Mouse (Mus musculus) heart, adult 2 months (tissue): ENCODE results near the gene Lrrc4. TPM values are rescaled to one million over a fixed set of nuclear protein-coding genes. Genes with fewer than 3 reads are reported as not detected.
A peak's percentile ranks its signal among the peaks of the same experiment; 100 is the strongest.

Source experiments
- DNase-seq, 2 experiments: peaks; one replicate each; pipeline ENCODE4 v3.0.0; 2021
- H3K27ac ChIP-seq: fragments of 200-600 bp; 2 replicates; pipeline ENCODE4 v1.8.1; 2022
- H3K27me3 ChIP-seq: fragments of 200-500 bp; 2 replicates; pipeline ENCODE4 v1.6.1; 2012; ENCODE audit warnings: mild to moderate bottlenecking, low read length, inconsistent platforms, mixed read lengths; ENCODE audit not compliant: control insufficient read depth, insufficient read depth
- H3K36me3 ChIP-seq: fragments of 200-500 bp; 2 replicates; pipeline ENCODE4 v1.6.1; 2012; ENCODE audit warnings: low read length, inconsistent platforms; ENCODE audit not compliant: control insufficient read depth, insufficient read depth
- H3K4me1 ChIP-seq: fragments of 200-500 bp; 2 replicates; pipeline ENCODE4 v1.6.1; 2011; ENCODE audit warnings: low read length; ENCODE audit not compliant: control insufficient read depth, insufficient read depth
- H3K4me3 ChIP-seq: fragments of 200-600 bp; 2 replicates; pipeline ENCODE4 v1.8.1; 2022
- H3K79me2 ChIP-seq: fragments of 200-500 bp; replicated peaks from 2 replicates; pipeline ENCODE4 v1.6.1; 2012; ENCODE audit warnings: mild to moderate bottlenecking, inconsistent platforms, low read length, moderate library complexity, mixed read lengths; ENCODE audit not compliant: control insufficient read depth, insufficient read depth
- H3K9ac ChIP-seq: fragments of 200-500 bp; 2 replicates; pipeline ENCODE4 v1.6.1; 2012; ENCODE audit warnings: low read depth, mild to moderate bottlenecking, control low read depth, inconsistent platforms, low read length, mixed read lengths
- CTCF ChIP-seq: fragments of 200-600 bp; IDR thresholded peaks from 2 replicates; pipeline ENCODE4 v1.8.1; 2022; ENCODE audit warnings: antibody characterized with exemption, mild to moderate bottlenecking, moderate library complexity
- EP300 ChIP-seq: fragments of 200-500 bp; IDR thresholded peaks from 2 replicates; pipeline ENCODE4 v1.6.1; 2011; ENCODE audit warnings: low read depth, low read length, control low read depth; ENCODE audit not compliant: insufficient read depth
- POLR2A ChIP-seq: fragments of 200-500 bp; IDR thresholded peaks from 2 replicates; pipeline ENCODE4 v1.6.1; 2011; ENCODE audit warnings: mild to moderate bottlenecking, low read depth, low read length, control low read depth; ENCODE audit not compliant: insufficient read depth
- WGBS: fragments of 180-500 bp; shearing (Covaris S2); methylation state at CpG from one replicate; pipeline ENCODE4 v1.1.7; 2018; 5-methylcytosine and 5-hydroxymethylcytosine counted together
- intact Hi-C: fragments of 180-260 bp; cut with DNase I; formaldehyde crosslinking; loops from one replicate; pipeline ENCODE4 v1.15.1; 2025
- polyA plus RNA-seq: library from polyadenylated mRNA; depleted of rRNA; stranded (reverse); fragments of >200 nt; gene quantifications from 2 replicates; pipeline ENCODE4 v1.2.3, GENCODE M21; 2012
- total RNA-seq, 2 experiments: library from RNA; stranded (reverse); gene quantifications; 2 replicates each; pipeline ENCODE4 v1.2.3; 2021

Gene Lrrc4
- total and polyA plus RNA-seq, 3 experiments, result 0.43 to 0.68 (median 0.47) TPM

- no peak for DNase-seq
- H3K4me1 ChIP-seq, result peaks cover 2% of the 10 kb centered on the region
- peaks cover 6% of the 10 kb centered on the region for H3K36me3 ChIP-seq
- TF ChIP-seq EP300, result no peak
- TF ChIP-seq POLR2A, result no peak
- no peak overlapping the region for H3K27ac ChIP-seq
- intact Hi-C loops, result no loop called here
- 80% methylated on average over 5 of the region's 5 CpGs for WGBS
- H3K27me3 ChIP-seq, result no peaks in the 10 kb centered on the region
- no peak overlapping the region for H3K9ac ChIP-seq
- H3K79me2 ChIP-seq, result no peaks in the 10 kb centered on the region
- no peak overlapping the region for H3K4me3 ChIP-seq
These were observed 145.8 kb downstream of the Lrrc4 start for GRCm38 (mm10) chr6:28685745-28686144.

GRCm38 (mm10) chr6:28685052-28685451 is 146.5 kb downstream of the Lrrc4 start:
- intact Hi-C loops, result no loop called here
- H3K4me3 ChIP-seq, result no peak overlapping the region
- TF ChIP-seq EP300 (no peak), POLR2A (no peak), CTCF (no peak)
- H3K36me3 ChIP-seq, result peaks cover 6% of the 10 kb centered on the region
- no peaks in the 10 kb centered on the region for H3K27me3 ChIP-seq
- no peak for DNase-seq
- H3K4me1 ChIP-seq, result peaks cover 5% of the 10 kb centered on the region
- H3K9ac ChIP-seq, result no peak overlapping the region
- WGBS, result 86% methylated on average over 3 of the region's 3 CpGs
- no peak overlapping the region for H3K27ac ChIP-seq
- H3K79me2 ChIP-seq, result no peaks in the 10 kb centered on the region

GRCm38 (mm10) chr6:28681521-28682457 is 149.8 kb downstream of the Lrrc4 start:
- H3K36me3 ChIP-seq, result peaks cover 6% of the 10 kb centered on the region
- TF ChIP-seq CTCF (no peak), EP300 (no peak), POLR2A (no peak)
- no peaks in the 10 kb centered on the region for H3K79me2 ChIP-seq
- no peak overlapping the region for H3K4me3 ChIP-seq
- no peak overlapping the region for H3K27ac ChIP-seq
- H3K27me3 ChIP-seq, result no peaks in the 10 kb centered on the region
- intact Hi-C loops, result no loop called here
- H3K4me1 ChIP-seq, result peaks cover 5% of the 10 kb centered on the region
- no peak overlapping the region for H3K9ac ChIP-seq
- DNase-seq, result no peak
- 82% methylated on average over 8 of the region's 8 CpGs for WGBS

GRCm38 (mm10) chr6:28680537-28680936 is 151.0 kb downstream of the Lrrc4 start:
- WGBS, result 43% methylated on average over 4 of the region's 4 CpGs
- Histone ChIP-seq H3K27ac (peak overlapping the region; percentile 40; the same call in 1 of the 2 replicates), H3K9ac (no peak overlapping the region), H3K79me2 (no peaks in the 10 kb centered on the region), H3K4me3 (no peak overlapping the region), H3K27me3 (no peaks in the 10 kb centered on the region), H3K4me1 (peaks cover 5% of the 10 kb centered on the region), H3K36me3 (peaks cover 6% of the 10 kb centered on the region)
- TF ChIP-seq EP300, result no peak
- no peak for TF ChIP-seq POLR2A
- no peak for TF ChIP-seq CTCF
- DNase-seq, result peak; percentile 27 to 51
- intact Hi-C loops, result no loop called here

GRCm38 (mm10) chr6:28678896-28679295 is 152.7 kb downstream of the Lrrc4 start:
- H3K4me1 ChIP-seq, result peaks cover 5% of the 10 kb centered on the region
- no peaks in the 10 kb centered on the region for H3K79me2 ChIP-seq
- no peak overlapping the region for H3K4me3 ChIP-seq
- no peak overlapping the region for H3K9ac ChIP-seq
- TF ChIP-seq POLR2A, result no peak
- 58% methylated on average over 1 of the region's 1 CpGs for WGBS
- DNase-seq, result no peak
- no peak overlapping the region for H3K27ac ChIP-seq
- no peaks in the 10 kb centered on the region for H3K27me3 ChIP-seq
- H3K36me3 ChIP-seq, result peaks cover 6% of the 10 kb centered on the region
- intact Hi-C loops, result no loop called here

- Histone ChIP-seq H3K27ac (no peak overlapping the region), H3K79me2 (no peaks in the 10 kb centered on the region), H3K27me3 (no peaks in the 10 kb centered on the region), H3K4me3 (no peak overlapping the region), H3K36me3 (no peaks in the 10 kb centered on the region), H3K9ac (no peak overlapping the region), H3K4me1 (no peaks in the 10 kb centered on the region)
- no peak for TF ChIP-seq CTCF
- TF ChIP-seq EP300, result no peak
- no peak for TF ChIP-seq POLR2A
- 86% methylated on average over 1 of the region's 1 CpGs for WGBS
- DNase-seq, result no peak
- intact Hi-C loops, result no loop called here
These were observed 156.9 kb downstream of the Lrrc4 start for GRCm38 (mm10) chr6:28674686-28675085.
